Mouse (Mus musculus): ENCODE data around the gene Cacna1d.

Gene Cacna1d

GRCm38 (mm10) chr14:30011886-30012560 is 479.2 kb downstream of the Cacna1d start:
- no peak for DNase-seq

DNA sequence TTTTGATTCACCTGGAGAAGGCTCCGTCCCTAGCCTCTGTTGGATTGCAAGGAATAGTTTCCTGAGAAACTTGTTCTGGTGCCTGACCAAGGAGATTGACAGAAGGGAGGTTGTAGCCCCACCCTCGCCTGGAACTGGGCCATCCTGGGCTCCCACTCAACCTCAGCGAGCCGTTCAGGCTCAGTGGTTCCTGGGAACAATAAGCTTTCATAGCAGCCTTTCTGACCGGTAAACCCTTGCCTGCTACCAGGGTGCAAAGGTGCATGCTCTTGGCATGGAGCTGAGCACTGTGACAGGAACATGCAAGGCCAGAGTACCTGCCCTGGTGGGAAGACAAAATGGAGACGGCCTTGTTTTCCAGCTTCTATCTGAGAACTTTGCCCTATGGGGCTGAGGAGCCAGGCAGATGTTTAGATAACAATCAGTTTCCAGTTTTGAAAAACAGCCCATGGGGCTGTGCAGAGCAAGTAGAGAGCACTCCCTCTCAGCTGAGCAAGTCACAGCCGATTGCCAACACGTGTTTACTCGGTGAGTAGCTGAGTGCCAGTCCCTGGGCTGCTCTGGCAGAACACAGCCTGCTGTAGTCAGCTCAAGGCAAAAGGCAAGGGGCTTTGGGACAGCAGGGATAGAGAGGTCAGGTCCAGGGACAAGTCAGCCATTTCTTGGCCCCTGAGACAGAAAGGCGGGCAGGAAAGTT is 481.2 kb downstream of the Cacna1d start:
- peak; percentile 66 for DNase-seq

- peak; percentile 71 for DNase-seq
Observed at GRCm38 (mm10) chr14:30008733-30009575, 482.3 kb downstream of the Cacna1d start, which contains the start of the genes Il17rb and Chdh. Gene Il17rb (minus strand): TSS chr14:30008896. Gene Chdh (plus strand): TSS chr14:30009023.

DNA sequence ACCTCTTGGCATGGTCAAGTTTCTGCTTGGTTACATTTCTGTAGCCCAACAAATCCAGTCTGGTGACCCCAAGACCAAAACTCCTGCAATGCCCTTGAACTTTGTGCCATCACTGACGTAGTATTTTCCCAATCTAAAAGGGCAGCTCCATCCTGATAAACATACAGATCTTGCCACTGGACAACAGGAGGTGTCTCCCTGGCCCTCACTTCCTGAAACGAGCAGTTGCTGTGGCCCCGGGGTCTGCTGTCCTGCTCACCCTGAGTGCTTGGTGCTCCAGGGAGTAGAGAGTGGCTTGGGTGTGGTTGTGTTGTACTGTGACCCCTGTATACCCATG is 491.8 kb downstream of the Cacna1d start:
- DNase-seq: no peak

DNA sequence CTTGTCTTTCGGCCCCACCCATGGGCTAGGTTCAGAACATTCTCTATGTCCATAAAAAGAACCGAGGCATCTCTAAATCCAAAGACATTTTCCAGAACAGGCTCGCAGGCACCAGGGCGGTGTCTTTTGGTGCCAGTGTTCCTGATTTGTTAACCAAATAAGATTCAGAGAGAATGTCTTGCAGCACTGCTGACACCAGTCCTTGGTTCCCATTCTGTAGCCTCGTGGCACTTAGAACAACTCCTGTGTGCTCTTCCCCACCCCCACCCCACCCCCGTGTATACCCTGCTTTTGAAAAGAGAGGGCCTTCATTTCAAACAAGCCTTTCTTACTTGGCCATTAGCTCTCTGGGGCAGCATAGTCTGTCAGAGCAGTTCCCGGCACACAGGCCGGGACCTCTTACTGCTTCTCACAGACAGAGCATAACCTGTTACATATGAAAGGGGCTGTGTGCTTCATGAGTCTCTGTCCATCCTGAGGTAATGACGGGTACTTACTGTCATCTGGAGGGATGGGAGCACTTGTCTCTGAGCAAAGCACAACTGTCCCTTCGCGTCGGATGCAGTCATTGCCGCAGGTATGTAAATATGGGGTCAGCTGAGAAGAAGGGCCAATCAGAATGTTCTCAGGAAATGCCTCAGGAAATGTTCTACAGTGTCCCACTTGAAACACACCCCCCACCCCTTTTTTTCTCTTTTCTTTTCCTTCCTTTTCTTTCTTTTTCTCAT is 492.3 kb downstream of the Cacna1d start:
- no peak for DNase-seq

GRCm38 (mm10) chr14:29997345-29997744 is 493.9 kb downstream of the Cacna1d start:
- DNase-seq: no peak

DNA sequence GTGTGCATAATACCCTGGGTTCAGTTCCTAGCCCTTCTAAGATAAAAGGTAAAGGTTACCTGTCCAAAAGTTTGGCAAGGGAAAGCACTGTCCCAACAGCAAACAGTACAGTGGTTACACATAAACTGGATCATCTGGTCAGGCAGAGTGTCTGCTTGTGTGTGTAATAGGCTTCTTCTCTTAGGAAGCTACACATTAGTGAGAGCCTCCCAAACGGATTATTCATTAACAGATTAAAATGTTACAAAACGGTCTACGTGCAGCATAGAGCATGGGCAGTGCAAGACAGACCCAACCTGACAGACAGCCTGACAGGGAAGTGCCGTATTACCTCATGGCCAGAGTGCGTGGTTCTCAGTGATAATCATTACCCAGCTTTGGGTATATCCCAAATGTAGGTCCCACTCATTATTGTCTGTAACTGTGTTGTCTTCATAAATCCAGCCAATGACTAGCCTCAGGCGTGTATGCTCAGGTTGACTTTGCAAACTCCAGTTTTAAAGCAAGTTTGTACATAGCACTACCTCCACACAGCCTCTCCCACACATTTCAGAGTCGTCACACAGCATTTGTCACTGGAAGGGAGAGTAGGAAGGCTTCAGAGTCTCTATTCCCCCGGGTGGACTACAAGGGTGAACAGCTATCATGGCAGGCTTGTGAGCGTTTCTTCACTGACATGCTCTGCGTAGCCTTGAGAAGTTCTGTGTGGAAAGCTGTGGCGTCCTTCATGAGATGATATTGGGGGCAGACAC is 495.1 kb downstream of the Cacna1d start:
- DNase-seq: no peak

GRCm38 (mm10) chr14:29994976-29995375 is 496.3 kb downstream of the Cacna1d start:
- DNase-seq: no peak
